Mouse (Mus musculus) skeletal muscle tissue, postnatal 0 days (tissue): ENCODE data around the gene Ttc21a. TPM values are rescaled to one million over a fixed set of nuclear protein-coding genes. Genes with fewer than 3 reads are reported as not detected.

ENCODE experiments used
- polyA plus RNA-seq: library from polyadenylated mRNA; unstranded; fragments of >200 nt; fragmentation: Nextera tagmentation; extraction: Ambion mirVana; gene quantifications from 2 replicates; pipeline ENCODE4 v1.2.1, GENCODE M21; 2015

Ttc21a gene
- not detected in 2 replicates for polyA plus RNA-seq

DNA sequence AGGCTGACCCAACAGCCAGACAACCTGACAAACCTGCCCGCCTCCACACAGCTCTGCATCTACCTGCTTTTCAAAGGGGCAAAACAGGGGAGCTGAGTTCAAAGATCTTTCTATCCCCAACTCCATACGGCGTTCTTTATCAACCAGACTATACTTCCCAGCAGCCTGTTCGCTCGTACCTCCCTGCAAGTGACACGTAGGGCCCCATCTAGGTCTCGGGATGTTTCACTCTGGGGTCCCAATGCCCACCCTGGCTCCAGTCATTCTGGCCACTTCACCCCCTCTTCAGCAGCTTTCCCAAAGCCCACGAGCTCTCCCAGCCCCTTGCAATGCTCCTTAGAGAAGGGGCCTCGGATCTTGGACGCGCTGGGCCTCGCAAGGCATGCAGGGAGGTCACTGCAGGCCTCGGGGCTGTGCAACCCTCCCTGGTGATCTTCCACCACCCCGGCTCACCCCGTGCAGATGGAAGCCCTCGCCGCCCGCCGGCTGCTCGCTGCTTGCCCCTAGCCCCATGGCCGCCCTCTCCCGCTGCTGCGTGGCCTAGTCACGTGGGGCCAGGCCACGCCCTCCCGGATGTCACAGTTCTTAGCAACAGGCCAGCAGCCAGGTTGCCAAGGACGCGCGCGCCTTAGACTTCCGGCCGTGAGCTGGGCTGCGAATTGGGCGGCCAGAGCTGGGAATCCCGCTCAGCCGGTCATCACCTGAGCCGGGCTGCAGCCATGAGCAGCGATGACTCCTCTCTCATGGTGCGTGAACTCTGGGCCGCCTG is at the start of gene Ttc21a, which contains the start of gene Gorasp1:
Gene Ttc21a, plus strand, starts transcription at position 602 of the 769 bp plus-strand sequence.
Gene Gorasp1, minus strand, starts transcription at position 561 of the 769 bp plus-strand sequence.

GRCm38 (mm10) chr9:119894339-119895009 is 42.9 kb upstream of the Ttc21a start, which contains the start of gene Wdr48:
Gene Wdr48 (plus strand): TSS chr9:119894878.

GRCm38 (mm10) chr9:119984536-119985011 is 47.2 kb downstream of the Ttc21a start, which contains the start of gene Csrnp1:
Gene Csrnp1 (minus strand): TSS chr9:119984658.

Other genes with a start within 250 kb of the Ttc21a start
- 0.02 TPM in 1 of 2 replicates, not detected in the other for gene Scn10a, start 218.3 kb upstream of the Ttc21a start, polyA plus RNA-seq
- 0.05 TPM in 1 of 2 replicates, not detected in the other for gene Scn11a, start 112.2 kb upstream of the Ttc21a start, polyA plus RNA-seq
- gene Wdr48, start 42.7 kb upstream of the Ttc21a start, polyA plus RNA-seq: 13.7 and 15.1 TPM in 2 replicates
- gene Gorasp1, start within 50 bp of the Ttc21a start, polyA plus RNA-seq: 12.5 and 14.2 TPM in 2 replicates
- 2.4 and 4.7 TPM in 2 replicates for gene Csrnp1, start 47.1 kb downstream of the Ttc21a start, polyA plus RNA-seq
- gene Xirp1, start 86.0 kb downstream of the Ttc21a start, polyA plus RNA-seq: 32.8 and 40.6 TPM in 2 replicates
- gene Cx3cr1, start 132.3 kb downstream of the Ttc21a start, polyA plus RNA-seq: 4.3 and 5.0 TPM in 2 replicates
- gene Ccr8, start 154.5 kb downstream of the Ttc21a start, polyA plus RNA-seq: 0.18 and 0.24 TPM in 2 replicates
- gene Slc25a38, start 172.8 kb downstream of the Ttc21a start, polyA plus RNA-seq: 8.0 and 9.4 TPM in 2 replicates
- 732 and 842 TPM in 2 replicates for gene Rpsa, start 190.1 kb downstream of the Ttc21a start, polyA plus RNA-seq
- 0.07 TPM in 1 of 2 replicates, not detected in the other for gene Mobp, start 212.1 kb downstream of the Ttc21a start, polyA plus RNA-seq